Mouse (Mus musculus) common myeloid progenitor, adult 5-6 weeks (primary cell): ENCODE measurements around the gene Ctbp2. TPM values are rescaled to one million over a fixed set of nuclear protein-coding genes. Genes with fewer than 3 reads are reported as not detected.

Experiments
- ATAC-seq: replicated peaks from 2 replicates; pipeline ENCODE4 v1.8.0; 2016; ENCODE audit warnings: low read depth, mild to moderate bottlenecking, moderate TSS enrichment, inconsistent platforms; ENCODE audit not compliant: poor library complexity, severe bottlenecking
- total RNA-seq: library from RNA; stranded (forward); fragments of 200-1000, 187-1606 nt; gene quantifications from 2 replicates; pipeline ENCODE4 v1.2.3, GENCODE M21; 2017

Ctbp2 gene
- total RNA-seq, 1 experiment from 2014 or later, result 43.4 TPM

DNA sequence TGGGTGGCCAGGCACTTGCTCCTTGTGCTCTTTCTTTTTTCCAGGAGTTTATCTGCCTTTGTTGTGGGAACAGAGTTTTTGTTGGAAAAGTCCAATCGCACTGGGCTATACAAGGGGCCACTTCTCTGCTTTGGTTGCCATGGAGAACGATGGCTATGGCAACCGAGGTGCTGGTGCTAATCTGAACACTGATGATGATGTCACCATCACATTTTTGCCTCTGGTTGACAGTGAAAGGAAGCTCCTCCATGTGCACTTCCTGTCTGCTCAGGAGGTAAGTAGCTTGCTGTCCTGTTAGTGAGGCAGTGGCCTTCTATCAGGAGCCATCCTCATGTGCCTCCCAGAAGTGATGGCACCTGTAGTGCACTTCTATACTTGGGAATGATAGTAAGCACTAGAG, 141.5 kb downstream of the Ctbp2 start:
- no peak for ATAC-seq

DNA sequence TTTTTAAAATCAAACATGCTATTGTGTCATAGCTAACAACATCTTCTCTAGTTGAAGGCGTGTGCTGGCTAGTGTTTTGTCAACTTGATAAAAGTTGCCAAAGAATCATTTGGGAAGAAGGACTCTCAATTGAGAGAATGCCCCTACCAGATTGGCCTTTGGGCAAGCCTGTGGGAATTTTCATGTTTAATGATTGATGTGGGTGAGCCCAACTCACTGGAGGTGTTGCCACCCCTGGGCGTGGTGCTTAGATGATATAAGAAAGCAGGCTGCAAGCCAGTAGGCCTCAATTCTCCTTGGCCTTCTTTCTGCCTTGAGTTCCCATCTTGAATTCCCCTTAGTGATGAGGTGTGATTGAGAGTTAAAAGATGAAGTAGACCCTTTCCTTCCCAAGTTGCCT, 146.2 kb downstream of the Ctbp2 start:
- no peak for ATAC-seq

DNA sequence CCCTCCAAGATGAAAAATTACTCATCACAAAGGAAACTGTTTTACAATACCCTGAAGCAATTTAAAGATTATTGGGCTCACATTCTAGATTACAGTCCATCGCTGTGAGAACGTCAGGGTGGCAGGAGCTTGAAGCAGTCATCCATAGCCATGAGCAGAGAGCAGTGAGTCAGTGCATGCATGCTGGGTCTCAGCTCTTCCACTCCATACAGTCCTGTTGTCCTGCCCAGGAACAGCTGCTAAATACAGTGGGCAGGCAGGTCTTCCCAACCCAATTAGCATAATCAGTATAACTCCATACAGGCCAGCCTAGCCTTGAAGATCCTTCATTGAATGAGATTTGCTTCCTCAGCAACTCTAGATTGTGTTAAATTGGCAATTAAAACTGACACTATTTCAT, 148.1 kb downstream of the Ctbp2 start:
- ATAC-seq, result no peak

DNA sequence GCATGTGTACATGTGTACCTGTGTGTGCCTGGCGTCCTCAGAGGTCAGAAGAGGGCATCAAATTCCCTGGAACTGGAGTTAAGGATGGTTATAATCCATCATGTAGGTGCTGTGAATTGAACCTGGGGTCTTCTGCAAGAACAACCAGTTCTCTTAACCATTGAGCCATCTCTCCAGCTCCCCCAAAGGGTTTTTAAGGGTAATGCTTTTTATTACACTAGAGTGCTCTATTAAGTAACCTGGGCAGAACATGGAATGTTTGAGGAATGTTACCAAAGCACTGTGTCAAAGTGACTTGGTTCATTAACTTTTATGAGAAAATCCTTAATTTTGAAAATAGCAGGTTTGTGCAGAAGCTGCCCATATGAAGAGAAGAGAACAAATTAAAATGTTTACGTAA, 152.1 kb downstream of the Ctbp2 start:
- ATAC-seq, result no peak

DNA sequence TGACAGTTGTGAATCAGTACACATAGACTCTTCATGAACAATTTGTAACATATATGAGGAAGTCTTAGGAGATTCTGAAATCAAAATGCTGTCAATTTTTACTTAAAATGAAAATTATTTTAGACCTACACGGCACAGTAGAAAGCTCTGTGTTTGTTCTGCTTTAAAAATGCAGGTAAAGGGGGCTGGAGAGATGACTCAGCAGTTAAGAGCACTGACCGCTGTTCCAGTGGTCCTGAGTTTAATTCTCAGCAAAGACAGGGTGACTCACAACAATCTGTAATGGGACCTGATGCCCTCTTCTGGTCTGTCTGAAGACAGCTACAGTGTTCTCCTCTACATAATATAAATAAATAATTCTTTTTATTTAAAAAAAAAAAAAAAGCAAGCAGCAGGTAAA, 158.4 kb downstream of the Ctbp2 start:
- no peak for ATAC-seq

DNA sequence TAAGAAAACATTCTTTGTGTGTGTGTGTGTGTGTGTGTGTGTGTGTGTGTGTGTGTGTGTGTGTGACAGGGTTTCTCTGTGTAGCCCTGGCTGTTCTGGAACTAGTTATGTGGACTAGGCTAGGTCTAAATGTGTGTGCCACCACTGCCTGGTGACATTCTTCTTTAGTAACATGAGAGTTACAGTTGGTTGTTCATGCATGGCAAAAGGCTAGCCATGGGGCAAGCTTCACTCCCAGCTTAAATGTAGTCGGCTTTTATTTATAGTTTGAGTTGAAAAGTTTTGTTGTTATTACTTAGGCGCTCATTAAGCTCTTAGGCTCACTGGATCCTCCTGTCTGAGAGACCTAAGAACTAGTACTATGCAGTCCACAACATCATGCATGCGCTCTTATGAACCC, 159.8 kb downstream of the Ctbp2 start:
- no peak for ATAC-seq

DNA sequence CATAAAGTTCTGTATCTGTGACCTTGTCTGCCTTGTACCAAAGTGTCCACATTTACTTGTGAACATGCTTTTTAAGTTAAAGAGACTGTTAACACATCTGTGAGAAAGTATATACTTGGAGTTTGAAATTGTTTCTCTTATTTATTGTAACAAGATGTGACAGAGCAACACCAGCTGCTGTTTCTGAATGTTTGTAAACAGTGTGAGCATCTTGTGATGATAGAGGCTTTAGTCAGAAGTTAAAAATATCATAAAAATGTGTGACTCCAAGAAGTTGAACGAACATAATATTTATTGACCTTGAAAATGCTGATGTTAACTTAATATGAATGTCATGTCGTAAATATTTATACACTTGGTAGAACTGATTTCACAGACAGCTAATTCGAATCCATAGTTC, 173.5 kb downstream of the Ctbp2 start:
- ATAC-seq, result no peak

DNA sequence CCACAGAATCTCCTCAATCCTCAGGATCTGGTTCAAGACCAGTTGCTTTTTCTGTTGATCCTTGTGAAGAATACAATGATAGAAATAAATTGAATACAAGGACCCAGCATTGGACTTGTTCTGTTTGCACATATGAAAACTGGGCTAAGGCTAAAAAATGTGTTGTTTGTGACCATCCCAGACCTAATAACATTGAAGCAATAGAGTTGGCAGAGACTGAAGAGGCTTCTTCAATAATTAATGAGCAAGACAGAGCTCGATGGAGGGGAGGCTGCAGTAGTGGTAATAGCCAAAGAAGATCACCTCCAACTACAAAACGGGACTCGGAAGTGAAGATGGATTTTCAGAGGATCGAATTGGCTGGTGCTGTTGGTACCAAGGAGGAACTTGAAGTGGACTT, 174.2 kb downstream of the Ctbp2 start:
- no peak for ATAC-seq

DNA sequence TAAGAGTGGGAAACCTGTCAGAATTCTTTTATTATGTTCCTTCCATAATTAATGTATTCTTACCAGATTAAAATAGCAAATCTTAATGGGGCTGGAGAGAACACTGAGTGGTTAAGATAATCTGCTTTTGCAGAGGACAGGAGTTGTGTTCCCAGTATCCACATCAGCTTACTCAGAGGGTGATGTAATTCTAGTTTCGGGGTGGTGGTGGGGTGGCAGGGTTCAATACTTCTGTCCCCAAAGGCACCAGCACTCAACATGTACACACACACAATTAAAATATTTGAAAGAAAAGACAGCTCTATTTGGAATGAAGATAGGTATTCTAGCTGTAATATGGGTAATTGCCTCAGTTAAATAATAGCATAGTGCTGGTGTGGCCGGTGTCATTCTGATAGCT, 183.6 kb downstream of the Ctbp2 start:
- no peak for ATAC-seq

DNA sequence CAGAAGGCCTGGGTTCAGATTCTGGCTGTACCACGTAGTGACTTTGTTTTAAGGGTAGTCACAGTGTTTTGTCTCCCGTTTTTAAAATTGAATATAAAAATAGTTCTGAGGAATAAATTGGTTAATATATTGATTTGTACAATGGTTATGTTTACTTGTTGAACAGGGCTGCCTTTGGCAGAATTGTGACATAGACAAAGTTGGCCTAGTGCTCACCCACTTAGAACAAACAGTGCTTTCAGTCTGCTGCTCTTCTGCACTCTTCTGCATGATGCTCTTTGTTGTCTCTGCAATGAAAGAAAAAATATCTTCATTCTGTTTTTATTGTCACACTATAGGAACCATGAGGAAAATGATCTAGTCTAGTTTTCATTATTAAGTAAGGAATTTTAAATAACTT, 185.0 kb downstream of the Ctbp2 start:
- ATAC-seq, result no peak

Other genes starting within 250 kb of the Ctbp2 start
- 50.8 and 58.6 TPM in 2 replicates for gene Zranb1, start 193.2 kb downstream of the Ctbp2 start, total RNA-seq
- not detected in 2 replicates for gene Fgfr2, start 1.0 kb downstream of the Ctbp2 start, total RNA-seq